Mouse (Mus musculus): Measurements from ENCODE around the gene Gp1bb. TPM values are rescaled to one million over a fixed set of nuclear protein-coding genes. Genes with fewer than 3 reads are reported as not detected.

Gene Gp1bb
- total and polyA plus RNA-seq, 3 experiments = not detected

- TF ChIP-seq ZMIZ1 (IDR thresholded peaks at IDR 0.05; ENCODE audit: low read depth, low read length) (no peak), ELF1 (IDR thresholded peaks at IDR 0.05; ENCODE audit: low read depth, low read length) (no peak)
Observed at GRCm38 (mm10) chr16:18624641-18625040, 2.4 kb upstream of the Gp1bb start (continued).

- dilution Hi-C loops (cut with MboI; ENCODE audit: extremely low pct_ligation_motif_present, extremely low pct_unique_long_range_greater_than_20kb, low sequenced_read_pairs) = no loop called here
- H3K9me3 ChIP-seq (replicated peaks; ENCODE audit: low read length) = peaks cover 11% of the 10 kb centered on the region
- peaks cover 3 to 23% of the 10 kb centered on the region in 2 experiments; a peak in 3 of 4 replicates for H3K4me1 ChIP-seq (ENCODE audit: control insufficient read depth in 1 of 2, insufficient read depth in 2 of 2)
- in situ Hi-C loops (cut with MboI; ENCODE audit: low pct_ligation_motif_present, low pct_unique_long_range_greater_than_20kb, low sequenced_read_pairs) = loop anchor here (5.0 kb wide), 1 partner anchor 272 kb away; no protein-coding TSS in a partner anchor
- no peaks in the 10 kb centered on the region for H3K36me3 ChIP-seq (replicated peaks in 1 of 2; ENCODE audit: control insufficient read depth in 1 of 2, insufficient read depth in 1 of 2, low read length in 1 of 2)
- no peaks in the 10 kb centered on the region for H3K79me2 ChIP-seq (replicated peaks; ENCODE audit: control insufficient read depth, extremely low read depth, insufficient read depth, poor library complexity, severe bottlenecking)
- no peak overlapping the region for H3K9ac ChIP-seq (ENCODE audit: insufficient read depth, low read depth)
- H3K4me3 ChIP-seq (replicated peaks in 1 of 3; ENCODE audit: low read depth in 2 of 3, low read length in 2 of 3, poor library complexity in 1 of 3) = no peak overlapping the region
- peaks cover 87% of the 10 kb centered on the region for H3K27me3 ChIP-seq (replicated peaks)
- no peak for DNase-seq (ENCODE audit: extremely low read depth)
- no peak overlapping the region for H3K4me2 ChIP-seq (ENCODE audit: insufficient read depth, low read depth, poor library complexity, severe bottlenecking)
- TF ChIP-seq JUN (IDR thresholded peaks at IDR 0.05; ENCODE audit: insufficient read depth, low read depth, low read length) (no peak), EP300 (IDR thresholded peaks at IDR 0.05; ENCODE audit: low read length) (no peak), MYC (IDR thresholded peaks at IDR 0.05; ENCODE audit: low read depth, low read length) (no peak), IRF4 (IDR thresholded peaks at IDR 0.05; ENCODE audit: low read depth, low read length) (no peak), USF2 (conservative IDR thresholded peaks at IDR 0.05; ENCODE audit: low read depth, low read length) (peak; percentile 14; the same call in 1 of the 2 replicates), ZMIZ1 (IDR thresholded peaks at IDR 0.05; ENCODE audit: low read depth, low read length) (no peak), RAD21 (IDR thresholded peaks at IDR 0.05; ENCODE audit: low read depth, low read length) (no peak)
- H3K27ac ChIP-seq (ENCODE audit: insufficient read depth, low read depth) = no peak overlapping the region
Observed at GRCm38 (mm10) chr16:18623751-18624540, 1.7 kb upstream of the Gp1bb start.

- dilution Hi-C loops (cut with MboI; ENCODE audit: extremely low pct_ligation_motif_present, extremely low pct_unique_long_range_greater_than_20kb, low sequenced_read_pairs) (no loop called here), in situ Hi-C loops (cut with MboI; ENCODE audit: low pct_ligation_motif_present, low pct_unique_long_range_greater_than_20kb, low sequenced_read_pairs) (loop anchor here (5.0 kb wide), 1 partner anchor 271 kb away; no protein-coding TSS in a partner anchor)
- H3K79me2 ChIP-seq (replicated peaks; ENCODE audit: control insufficient read depth, extremely low read depth, insufficient read depth, poor library complexity, severe bottlenecking) = no peaks in the 10 kb centered on the region
- no peaks in the 10 kb centered on the region for H3K36me3 ChIP-seq (replicated peaks in 1 of 2; ENCODE audit: control insufficient read depth in 1 of 2, insufficient read depth in 1 of 2, low read length in 1 of 2)
- no peak overlapping the region for H3K27ac ChIP-seq (ENCODE audit: insufficient read depth, low read depth)
- no peak overlapping the region for H3K9ac ChIP-seq (ENCODE audit: insufficient read depth, low read depth)
- peaks cover 11% of the 10 kb centered on the region for H3K9me3 ChIP-seq (replicated peaks; ENCODE audit: low read length)
- H3K4me1 ChIP-seq (ENCODE audit: control insufficient read depth in 1 of 2, insufficient read depth in 2 of 2) = peaks cover 0 to 26% of the 10 kb centered on the region in 2 experiments; a peak in 2 of 4 replicates
- H3K27me3 ChIP-seq (replicated peaks) = peaks cover 86% of the 10 kb centered on the region
- H3K4me2 ChIP-seq (ENCODE audit: insufficient read depth, low read depth, poor library complexity, severe bottlenecking) = no peak overlapping the region
- no peak for DNase-seq (ENCODE audit: extremely low read depth)
- no peak overlapping the region for H3K4me3 ChIP-seq (replicated peaks in 1 of 3; ENCODE audit: low read depth in 2 of 3, low read length in 2 of 3, poor library complexity in 1 of 3)
- TF ChIP-seq UBTF (IDR thresholded peaks at IDR 0.05; ENCODE audit: low read depth, low read length) (no peak), JUND (conservative IDR thresholded peaks at IDR 0.05; ENCODE audit: low read depth, low read length) (no peak), BHLHE40 (IDR thresholded peaks at IDR 0.05; ENCODE audit: low read depth, low read length) (no peak), MAX (IDR thresholded peaks at IDR 0.05; ENCODE audit: low read length) (no peak), ZMIZ1 (IDR thresholded peaks at IDR 0.05; ENCODE audit: low read depth, low read length) (no peak), RAD21 (IDR thresholded peaks at IDR 0.05; ENCODE audit: low read depth, low read length) (peak; percentile 22), MEF2A (IDR thresholded peaks at IDR 0.05; ENCODE audit: borderline replicate concordance, low read depth, low read length) (no peak), RCOR1 (conservative IDR thresholded peaks at IDR 0.05; ENCODE audit: low read depth, low read length) (no peak), E2F4 (IDR thresholded peaks at IDR 0.05; ENCODE audit: insufficient replicate concordance, low read depth, low read length) (no peak), PAX5 (IDR thresholded peaks at IDR 0.05; ENCODE audit: low read length) (no peak), JUN (IDR thresholded peaks at IDR 0.05; ENCODE audit: insufficient read depth, low read depth, low read length) (no peak), TCF12 (IDR thresholded peaks at IDR 0.05; ENCODE audit: low read depth, low read length) (no peak), CTCF (conservative IDR thresholded peaks at IDR 0.05 in 1 of 2, IDR thresholded peaks at IDR 0.05 in 1 of 2; ENCODE audit: low read depth in 2 of 2, low read length in 2 of 2) (peak in 1 of 2 experiments; percentile 43; a peak in 2 of 4 replicates)
Observed at GRCm38 (mm10) chr16:18622916-18623750, 930 bp upstream of the Gp1bb start.

Measured in CH12.LX (cell line).